Mouse (Mus musculus) liver, embryonic 11.5 days (tissue): Measurements from ENCODE around the gene Cstf3. TPM values are rescaled to one million over a fixed set of nuclear protein-coding genes. Genes with fewer than 3 reads are reported as not detected.
A peak's percentile ranks its signal among the peaks of the same experiment; 100 is the strongest.

Experiments used
- ATAC-seq: fragments of 200-750 bp; cut with Nextera tagmentation; replicated peaks from 2 replicates; pipeline ENCODE4 v1.8.0; 2017; ENCODE audit warnings: moderate number of reproducible peaks, mild to moderate bottlenecking, moderate TSS enrichment, moderate library complexity; ENCODE audit not compliant: low FRiP score
- DNase-seq: peaks from one replicate; pipeline ENCODE4 v3.0.0-alpha.2; 2017; ENCODE audit warnings: low spot score
- H3K27ac ChIP-seq: fragments of 300-500 bp; sonication (generic); 2 replicates; pipeline ENCODE4 v1.5.1; 2014; ENCODE audit warnings: mild to moderate bottlenecking, low read depth, low read length, control low read depth
- H3K27me3 ChIP-seq: fragments of 300-500 bp; sonication (generic); replicated peaks from 2 replicates; pipeline ENCODE4 v1.6.1; 2014; ENCODE audit warnings: low read length, mixed read lengths; ENCODE audit not compliant: control insufficient read depth, insufficient read depth
- H3K36me3 ChIP-seq: fragments of 300-500 bp; sonication (generic); 2 replicates; pipeline ENCODE4 v1.6.1; 2014; ENCODE audit warnings: mild to moderate bottlenecking, low read length, moderate library complexity, mixed read lengths; ENCODE audit not compliant: control insufficient read depth, insufficient read depth
- H3K4me1 ChIP-seq: fragments of 300-500 bp; sonication (generic); replicated peaks from 2 replicates; pipeline ENCODE4 v1.6.1; 2014; ENCODE audit warnings: low read length, mixed read lengths; ENCODE audit not compliant: control insufficient read depth, insufficient read depth
- H3K4me2 ChIP-seq: fragments of 300-500 bp; sonication (generic); 2 replicates; pipeline ENCODE4 v1.6.1; 2014; ENCODE audit warnings: mild to moderate bottlenecking, control low read depth, moderate library complexity
- H3K4me3 ChIP-seq: fragments of 300-500 bp; sonication (generic); 2 replicates; pipeline ENCODE4 v1.5.1; 2014; ENCODE audit warnings: low read depth, low read length, control low read depth
- H3K9ac ChIP-seq: fragments of 300-500 bp; sonication (generic); 2 replicates; pipeline ENCODE4 v1.6.1; 2014; ENCODE audit warnings: low read depth, low read length, control low read depth
- H3K9me3 ChIP-seq: fragments of 300-500 bp; sonication (generic); 2 replicates; pipeline ENCODE4 v1.6.1; 2016; ENCODE audit warnings: low read length, inconsistent platforms, mixed read lengths; ENCODE audit not compliant: control insufficient read depth
- WGBS: fragments of 180-500 bp; shearing (Covaris S2); extraction: QIAGEN DNeasy Blood & Tissue Kit; methylation state at CpG from one replicate; pipeline ENCODE4 v1.1.7; 2014; 5-methylcytosine and 5-hydroxymethylcytosine counted together
- polyA plus RNA-seq: library from polyadenylated mRNA; unstranded; fragments of >200 nt; fragmentation: Nextera tagmentation; extraction: Ambion mirVana; gene quantifications from 2 replicates; pipeline ENCODE4 v1.2.1, GENCODE M21; 2014

Gene Cstf3
- polyA plus RNA-seq, 1 experiment from 2014 or later = 57.7 TPM

DNA sequence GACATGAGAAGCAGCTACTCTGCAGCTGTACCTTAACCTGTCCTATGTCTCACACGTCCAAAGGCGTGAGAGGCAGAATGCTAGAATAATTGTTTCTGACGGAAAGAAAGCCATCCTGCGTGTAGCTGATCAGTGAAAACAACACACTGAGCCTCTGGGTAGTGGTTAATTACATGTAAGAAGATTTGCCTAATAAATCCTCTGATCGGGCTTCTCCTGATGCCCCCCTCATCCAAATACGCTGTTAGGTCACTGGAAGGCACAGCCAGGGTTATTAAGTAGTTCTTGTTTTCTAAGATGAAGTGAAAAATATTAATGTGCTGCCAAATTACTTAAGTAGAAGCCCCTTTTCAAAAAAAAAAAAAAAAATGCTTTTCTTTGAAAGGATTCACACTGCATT is 18.3 kb upstream of the Cstf3 start:
- Histone ChIP-seq H3K4me1 (no peaks in the 10 kb centered on the region), H3K4me2 (no peak overlapping the region), H3K27me3 (no peaks in the 10 kb centered on the region), H3K4me3 (no peak overlapping the region), H3K27ac (no peak overlapping the region), H3K36me3 (no peaks in the 10 kb centered on the region), H3K9me3 (no peaks in the 10 kb centered on the region), H3K9ac (no peak overlapping the region)
- 84% methylated on average over 6 of the region's 6 CpGs for WGBS
- ATAC-seq (no peak), DNase-seq (no peak)

DNA sequence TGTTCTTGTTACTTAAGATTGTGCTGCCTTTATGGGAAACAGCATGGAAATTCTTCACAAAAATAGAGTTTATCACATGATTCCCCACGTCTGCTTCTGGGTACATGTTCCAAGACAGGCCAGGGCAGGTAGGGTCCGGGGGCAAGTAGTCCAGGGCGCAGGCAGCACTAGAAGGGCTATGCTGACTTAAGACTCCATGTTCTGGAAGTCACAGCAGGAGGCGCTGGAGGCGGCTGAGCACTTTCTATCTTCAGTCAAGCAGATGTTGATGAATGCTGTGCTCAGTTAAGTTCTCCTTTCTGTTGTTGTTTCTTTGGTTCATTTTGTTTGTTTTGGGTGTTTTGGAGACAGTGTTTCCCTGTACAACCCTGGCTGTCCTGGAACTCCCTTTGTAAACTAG is 14.1 kb upstream of the Cstf3 start:
- H3K4me1 ChIP-seq = no peaks in the 10 kb centered on the region
- no peak for ATAC-seq
- peak; percentile 16 for DNase-seq
- no peaks in the 10 kb centered on the region for H3K36me3 ChIP-seq
- 77% methylated on average over 5 of the region's 5 CpGs for WGBS
- no peaks in the 10 kb centered on the region for H3K27me3 ChIP-seq
- H3K4me2 ChIP-seq = no peak overlapping the region
- H3K4me3 ChIP-seq = no peak overlapping the region
- H3K9me3 ChIP-seq = no peaks in the 10 kb centered on the region
- no peak overlapping the region for H3K27ac ChIP-seq
- no peak overlapping the region for H3K9ac ChIP-seq

DNA sequence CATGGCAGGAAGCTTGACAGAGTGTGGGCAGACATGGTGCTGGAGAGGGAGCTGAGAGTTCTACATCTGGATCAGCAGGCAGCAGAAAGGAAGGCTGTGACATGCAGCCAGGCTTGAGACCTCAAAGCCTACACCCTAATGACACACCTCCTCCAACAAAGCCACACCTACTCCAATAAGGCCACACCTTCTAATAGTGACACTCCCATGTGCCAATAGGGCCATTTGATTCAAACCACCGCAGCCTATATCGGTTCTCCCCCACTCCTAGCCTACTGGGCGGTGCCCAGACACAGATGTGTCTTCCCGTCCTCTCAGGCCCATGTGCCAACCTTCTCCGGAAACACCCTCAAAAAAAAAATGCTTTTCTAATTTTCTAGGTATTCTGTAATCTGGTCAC is 12.3 kb upstream of the Cstf3 start:
- 76% methylated on average over 5 of the region's 5 CpGs for WGBS
- Histone ChIP-seq H3K27ac (no peak overlapping the region), H3K27me3 (no peaks in the 10 kb centered on the region), H3K4me2 (no peak overlapping the region), H3K9ac (no peak overlapping the region), H3K4me1 (no peaks in the 10 kb centered on the region), H3K4me3 (no peak overlapping the region), H3K9me3 (no peaks in the 10 kb centered on the region), H3K36me3 (no peaks in the 10 kb centered on the region)
- ATAC-seq (peak; percentile 65), DNase-seq (no peak)

DNA sequence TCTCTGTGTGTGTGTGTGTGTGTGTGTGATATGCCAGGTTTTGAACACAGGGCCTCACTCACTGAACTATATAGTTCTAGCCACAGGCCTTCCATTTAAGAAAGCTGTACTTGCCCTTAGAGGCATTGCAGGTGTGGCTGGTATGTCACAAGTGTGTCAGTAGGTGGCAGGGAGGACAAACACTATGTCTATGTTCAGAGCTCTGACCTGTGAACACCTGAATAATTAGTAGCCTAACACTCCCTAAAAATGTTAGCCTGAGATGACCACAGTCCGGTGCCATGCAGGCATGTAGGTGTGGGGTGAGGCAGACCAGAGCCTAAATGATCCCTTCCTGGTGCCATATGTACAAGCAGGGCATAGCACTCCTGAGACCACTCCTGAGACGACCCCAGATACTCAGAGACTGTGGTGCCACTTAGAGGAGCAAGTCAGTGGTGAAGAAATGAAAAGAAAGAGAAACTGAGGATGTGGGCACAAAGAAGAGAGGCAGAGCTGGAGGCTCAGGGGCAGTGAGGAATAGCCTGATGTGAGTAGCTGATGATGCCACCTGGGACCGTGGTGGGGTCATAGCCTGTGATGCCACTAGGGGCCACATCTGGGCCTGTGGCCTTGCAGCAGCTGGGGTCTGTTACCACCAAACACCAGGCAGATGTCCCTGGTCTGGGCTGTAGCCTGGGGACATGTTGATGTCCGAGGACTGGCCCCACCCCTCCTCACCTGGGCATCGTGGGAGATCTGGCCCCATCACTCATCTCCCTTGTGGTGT is 11.3 kb upstream of the Cstf3 start:
- H3K9ac ChIP-seq = no peak overlapping the region
- no peak overlapping the region for H3K27ac ChIP-seq
- no peaks in the 10 kb centered on the region for H3K27me3 ChIP-seq
- H3K4me1 ChIP-seq = 0 out of 2 replicates have a peak, but pooled peaks cover 3% of the 10 kb centered on the region
- ATAC-seq (no peak), DNase-seq (no peak)
- H3K4me2 ChIP-seq = no peak overlapping the region
- H3K9me3 ChIP-seq = no peaks in the 10 kb centered on the region
- no peak overlapping the region for H3K4me3 ChIP-seq
- WGBS = 69% methylated on average over 5 of the region's 5 CpGs
- H3K36me3 ChIP-seq = no peaks in the 10 kb centered on the region

DNA sequence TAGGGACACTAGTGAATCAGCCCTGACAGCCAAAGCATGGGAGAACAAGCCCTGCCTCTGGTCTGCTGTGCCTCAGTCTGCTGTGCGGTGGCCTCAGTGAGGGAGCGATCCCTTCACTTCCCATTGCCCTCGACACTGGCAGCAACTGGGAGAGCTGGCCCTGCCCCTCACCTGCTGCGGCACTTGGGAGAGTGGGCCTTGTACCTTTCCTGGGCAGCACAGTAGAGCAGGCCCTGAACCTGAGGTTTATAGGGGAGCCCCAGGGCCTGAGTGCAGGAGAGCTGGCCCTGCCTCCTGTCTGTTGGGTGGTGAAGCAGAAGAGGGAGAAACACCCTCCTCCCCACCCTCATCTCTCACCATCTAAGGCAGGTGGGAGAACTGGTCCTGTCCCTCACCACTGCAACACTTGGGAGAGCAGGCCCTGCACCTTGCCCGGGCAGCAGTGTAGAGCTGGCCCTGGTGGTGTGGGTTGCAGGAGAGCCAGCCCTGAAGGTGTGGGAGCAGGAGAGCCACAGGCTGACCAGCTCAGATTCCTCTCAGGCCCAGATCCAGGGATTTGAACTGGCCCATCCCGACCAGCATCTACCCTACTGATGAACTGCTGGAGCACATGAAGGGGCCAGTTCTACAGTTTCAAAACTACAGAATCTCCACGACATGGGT is 10.4 kb upstream of the Cstf3 start:
- Histone ChIP-seq H3K27ac (no peak overlapping the region), H3K4me2 (no peak overlapping the region), H3K36me3 (no peaks in the 10 kb centered on the region), H3K4me1 (0 out of 2 replicates have a peak, but pooled peaks cover 3% of the 10 kb centered on the region), H3K4me3 (no peak overlapping the region), H3K9ac (no peak overlapping the region), H3K27me3 (no peaks in the 10 kb centered on the region), H3K9me3 (no peaks in the 10 kb centered on the region)
- DNase-seq = no peak
- ATAC-seq = no peak
- 83% methylated on average over 7 of the region's 7 CpGs for WGBS

DNA sequence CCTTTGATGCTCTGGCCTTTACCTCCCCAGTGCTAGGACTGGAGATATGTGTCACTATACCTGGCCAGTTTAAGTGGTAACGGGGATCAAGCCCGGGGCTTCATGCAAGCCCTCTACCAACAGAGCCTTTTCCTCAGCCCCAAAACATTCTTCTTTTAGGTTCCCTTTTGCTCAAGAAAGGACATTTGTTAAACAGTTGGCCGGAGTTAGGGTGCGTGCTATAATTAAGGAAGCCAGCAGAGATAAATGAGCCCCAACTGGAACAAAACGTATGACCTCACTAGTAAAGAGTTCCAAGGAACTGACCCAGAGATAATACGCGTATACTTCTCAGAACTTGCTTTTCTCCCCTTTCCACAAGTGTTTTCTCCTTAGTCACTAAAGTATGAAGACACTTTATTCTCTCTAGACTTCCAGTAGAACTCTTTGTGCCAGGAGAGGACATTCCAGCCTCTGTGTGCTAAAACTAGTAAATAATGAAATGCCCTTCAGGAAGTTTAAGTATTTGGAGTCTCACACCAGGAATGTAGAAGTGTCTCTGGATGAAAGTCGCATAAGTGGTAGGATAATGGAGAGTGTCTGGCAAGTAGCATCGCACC is 8.9 kb upstream of the Cstf3 start:
- no peaks in the 10 kb centered on the region for H3K9me3 ChIP-seq
- H3K36me3 ChIP-seq = no peaks in the 10 kb centered on the region
- no peak overlapping the region for H3K4me3 ChIP-seq
- no peak overlapping the region for H3K9ac ChIP-seq
- H3K27me3 ChIP-seq = no peaks in the 10 kb centered on the region
- 0 out of 2 replicates have a peak, but pooled peaks cover 3% of the 10 kb centered on the region for H3K4me1 ChIP-seq
- H3K4me2 ChIP-seq = no peak overlapping the region
- ATAC-seq = no peak
- WGBS = 72% methylated on average over 9 of the region's 9 CpGs
- DNase-seq = no peak
- no peak overlapping the region for H3K27ac ChIP-seq

DNA sequence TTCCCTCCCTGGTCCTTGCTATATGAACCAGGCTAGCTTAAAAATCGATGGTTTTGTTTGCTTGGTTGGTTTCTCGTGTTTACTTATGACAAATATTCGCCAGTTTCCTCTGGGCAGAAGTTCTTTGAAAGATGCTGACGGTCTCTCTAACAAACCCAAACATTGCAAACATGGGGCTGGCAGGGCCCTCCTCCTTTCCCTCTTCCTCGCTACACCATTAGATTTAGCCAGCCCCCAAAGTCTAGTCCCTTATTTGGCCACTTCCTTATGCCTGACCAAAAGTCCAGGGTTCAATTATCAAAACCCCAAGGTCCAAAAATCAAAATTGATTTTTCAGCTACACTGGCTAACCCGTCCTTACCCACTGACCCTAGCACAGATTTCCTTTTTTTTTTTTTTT is 7.3 kb upstream of the Cstf3 start:
- H3K27me3 ChIP-seq = no peaks in the 10 kb centered on the region
- DNase-seq (no peak), ATAC-seq (no peak)
- WGBS = 60% methylated on average over 6 of the region's 6 CpGs
- no peak overlapping the region for H3K4me2 ChIP-seq
- H3K4me1 ChIP-seq = 0 out of 2 replicates have a peak, but pooled peaks cover 3% of the 10 kb centered on the region
- H3K9me3 ChIP-seq = no peaks in the 10 kb centered on the region
- H3K4me3 ChIP-seq = no peak overlapping the region
- H3K9ac ChIP-seq = no peak overlapping the region
- H3K36me3 ChIP-seq = no peaks in the 10 kb centered on the region
- H3K27ac ChIP-seq = no peak overlapping the region

DNA sequence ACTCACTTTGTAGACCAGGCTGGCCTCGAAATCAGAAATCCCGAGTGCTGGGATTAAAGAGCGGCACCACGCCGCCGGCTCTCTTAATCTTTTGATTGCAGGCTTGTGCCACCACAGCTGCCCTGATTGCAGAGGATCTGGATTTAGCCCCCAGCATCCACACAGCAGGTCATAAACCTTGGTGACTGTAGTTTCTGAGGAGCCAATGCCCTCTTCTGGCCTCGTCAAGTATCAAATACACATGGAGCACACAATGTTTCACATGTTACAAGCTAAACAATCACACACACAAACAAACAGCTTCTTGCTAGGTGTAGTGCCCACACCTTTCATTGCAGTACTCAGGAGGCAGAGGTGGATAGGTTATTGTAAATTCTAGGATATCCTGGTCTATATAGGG is 6.1 kb upstream of the Cstf3 start:
- DNase-seq (peak; percentile 29), ATAC-seq (no peak)
- 0 out of 2 replicates have a peak, but pooled peaks cover 3% of the 10 kb centered on the region for H3K4me1 ChIP-seq
- no peak overlapping the region for H3K4me2 ChIP-seq
- H3K27me3 ChIP-seq = no peaks in the 10 kb centered on the region
- no peak overlapping the region for H3K27ac ChIP-seq
- no peaks in the 10 kb centered on the region for H3K36me3 ChIP-seq
- no peaks in the 10 kb centered on the region for H3K9me3 ChIP-seq
- 76% methylated on average over 7 of the region's 7 CpGs for WGBS
- H3K4me3 ChIP-seq = no peak overlapping the region
- H3K9ac ChIP-seq = no peak overlapping the region
